Mouse (Mus musculus) ES-Bruce4 (cell line): Measurements from ENCODE around the gene 3110082I17Rik.

Source experiments
- CTCF ChIP-seq: IDR thresholded peaks from one replicate; pipeline ENCODE4 v1.8.1; 2011; ENCODE audit warnings: low read depth, low read length
- EP300 ChIP-seq: IDR thresholded peaks from 2 replicates; pipeline ENCODE4 v1.6.1; 2011; ENCODE audit warnings: low read depth, low read length; ENCODE audit not compliant: insufficient read depth
- POLR2A ChIP-seq: IDR thresholded peaks from one replicate; pipeline ENCODE4 v1.8.1; 2011; ENCODE audit warnings: low read length; ENCODE audit not compliant: insufficient read depth

DNA sequence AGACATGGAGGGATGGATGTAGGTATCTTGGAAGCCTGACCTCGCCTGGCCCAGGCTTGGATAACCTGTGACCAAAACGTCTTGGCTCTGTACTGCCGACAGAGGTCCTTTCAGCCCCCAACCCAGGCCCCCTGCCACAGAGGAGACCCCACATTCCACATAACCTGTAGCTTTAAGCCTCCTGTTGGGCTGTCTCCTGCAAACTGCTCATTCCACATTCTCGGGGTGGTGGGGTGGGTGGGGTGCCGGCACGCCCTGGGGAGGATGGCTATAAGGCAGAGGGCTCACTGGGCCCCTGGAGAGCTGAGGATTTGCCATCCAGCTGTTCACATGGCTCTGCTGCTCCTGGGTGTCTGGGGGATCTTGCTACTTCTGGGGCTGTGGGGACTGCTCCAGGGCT, 108.0 kb downstream of the 3110082I17Rik start, which contains the start of gene Cyp2w1:
- TF ChIP-seq CTCF (no peak), EP300 (no peak), POLR2A (no peak)
